Mouse (Mus musculus): Measurements from ENCODE around the gene Mrps27. TPM values are rescaled to one million over a fixed set of nuclear protein-coding genes. Genes with fewer than 3 reads are reported as not detected.

The Mrps27 gene
- polyA plus RNA-seq, 1 experiment from 2014 or later: 75.2 TPM

- H3K27me3 ChIP-seq (ENCODE audit: control insufficient read depth, insufficient read depth, low read length): no peaks in the 10 kb centered on the region
- H3K9ac ChIP-seq (ENCODE audit: low read length): no peak overlapping the region
- H3K27ac ChIP-seq (replicated peaks in 1 of 2; ENCODE audit: control insufficient read depth in 1 of 2, insufficient read depth in 1 of 2, low read depth in 2 of 2, low read length in 2 of 2): no peak overlapping the region
- no peak overlapping the region for H3K4me2 ChIP-seq (ENCODE audit: low read length)
- no peak for ATAC-seq (ENCODE audit: insufficient number of reproducible peaks, insufficient read depth, low FRiP score, low read depth)
- H3K9me3 ChIP-seq (ENCODE audit: control insufficient read depth, low read length): no peaks in the 10 kb centered on the region
- no peaks in the 10 kb centered on the region for H3K36me3 ChIP-seq (ENCODE audit: control insufficient read depth, insufficient read depth, low read length)
- no peak overlapping the region for H3K4me3 ChIP-seq (ENCODE audit: control insufficient read depth in 1 of 2, insufficient read depth in 1 of 2, low read depth in 1 of 2, low read length in 2 of 2)
- 84% methylated on average over 7 of the region's 7 CpGs for whole genome bisulfite sequencing
- H3K4me1 ChIP-seq (ENCODE audit: control insufficient read depth in 2 of 2, insufficient read depth in 2 of 2, low read length in 2 of 2): no peaks in the 10 kb centered on the region
Measured at GRCm38 (mm10) chr13:99387901-99388811, 43.6 kb downstream of the Mrps27 start.

GRCm38 (mm10) chr13:99391417-99391816 lies 46.8 kb downstream of the Mrps27 start:
- Histone ChIP-seq H3K4me2 (ENCODE audit: low read length) (no peak overlapping the region), H3K27me3 (ENCODE audit: control insufficient read depth, insufficient read depth, low read length) (no peaks in the 10 kb centered on the region), H3K27ac (replicated peaks in 1 of 2; ENCODE audit: control insufficient read depth in 1 of 2, insufficient read depth in 1 of 2, low read depth in 2 of 2, low read length in 2 of 2) (no peak overlapping the region), H3K36me3 (ENCODE audit: control insufficient read depth, insufficient read depth, low read length) (no peaks in the 10 kb centered on the region; the same call in 1 of the 2 replicates), H3K9me3 (ENCODE audit: control insufficient read depth, low read length) (no peaks in the 10 kb centered on the region), H3K4me1 (ENCODE audit: control insufficient read depth in 2 of 2, insufficient read depth in 2 of 2, low read length in 2 of 2) (peaks cover 2 to 5% of the 10 kb centered on the region in 2 experiments; a peak in 2 of 4 replicates), H3K9ac (ENCODE audit: low read length) (no peak overlapping the region), H3K4me3 (ENCODE audit: control insufficient read depth in 1 of 2, insufficient read depth in 1 of 2, low read depth in 1 of 2, low read length in 2 of 2) (no peak overlapping the region)
- ATAC-seq (ENCODE audit: insufficient number of reproducible peaks, insufficient read depth, low FRiP score, low read depth): no peak
- 63% methylated on average over 3 of the region's 3 CpGs for WGBS

- no peak overlapping the region for H3K4me2 ChIP-seq (ENCODE audit: low read length)
- peaks cover 3 to 7% of the 10 kb centered on the region in 2 experiments; a peak in 3 of 4 replicates for H3K4me1 ChIP-seq (ENCODE audit: control insufficient read depth in 2 of 2, insufficient read depth in 2 of 2, low read length in 2 of 2)
- no peak overlapping the region for H3K27ac ChIP-seq (replicated peaks in 1 of 2; ENCODE audit: control insufficient read depth in 1 of 2, insufficient read depth in 1 of 2, low read depth in 2 of 2, low read length in 2 of 2)
- H3K9ac ChIP-seq (ENCODE audit: low read length): no peak overlapping the region
- H3K4me3 ChIP-seq (ENCODE audit: control insufficient read depth in 1 of 2, insufficient read depth in 1 of 2, low read depth in 1 of 2, low read length in 2 of 2): no peak overlapping the region
- no peaks in the 10 kb centered on the region; the same call in none of the 2 replicates for H3K36me3 ChIP-seq (ENCODE audit: control insufficient read depth, insufficient read depth, low read length)
- no peaks in the 10 kb centered on the region for H3K9me3 ChIP-seq (ENCODE audit: control insufficient read depth, low read length)
- H3K27me3 ChIP-seq (ENCODE audit: control insufficient read depth, insufficient read depth, low read length): no peaks in the 10 kb centered on the region
- WGBS: 75% methylated on average over 3 of the region's 3 CpGs
- no peak for ATAC-seq (ENCODE audit: insufficient number of reproducible peaks, insufficient read depth, low FRiP score, low read depth)
Measured at GRCm38 (mm10) chr13:99393128-99393527, 48.5 kb downstream of the Mrps27 start.

- no peak for ATAC-seq (ENCODE audit: insufficient number of reproducible peaks, insufficient read depth, low FRiP score, low read depth)
- peak overlapping the region in 1 of 2 experiments; percentile 72; a peak in 1 of 4 replicates for H3K27ac ChIP-seq (replicated peaks in 1 of 2; ENCODE audit: control insufficient read depth in 1 of 2, insufficient read depth in 1 of 2, low read depth in 2 of 2, low read length in 2 of 2)
Measured at GRCm38 (mm10) chr13:99394694-99395093, 50.1 kb downstream of the Mrps27 start.

GRCm38 (mm10) chr13:99395531-99395930 lies 50.9 kb downstream of the Mrps27 start:
- Histone ChIP-seq H3K9ac (ENCODE audit: low read length) (no peak overlapping the region), H3K4me2 (ENCODE audit: low read length) (no peak overlapping the region), H3K4me3 (ENCODE audit: control insufficient read depth in 1 of 2, insufficient read depth in 1 of 2, low read depth in 1 of 2, low read length in 2 of 2) (no peak overlapping the region), H3K27ac (replicated peaks in 1 of 2; ENCODE audit: control insufficient read depth in 1 of 2, insufficient read depth in 1 of 2, low read depth in 2 of 2, low read length in 2 of 2) (peak overlapping the region; percentile 70 to 72), H3K9me3 (ENCODE audit: control insufficient read depth, low read length) (no peaks in the 10 kb centered on the region), H3K36me3 (ENCODE audit: control insufficient read depth, insufficient read depth, low read length) (peaks cover 5% of the 10 kb centered on the region), H3K4me1 (ENCODE audit: control insufficient read depth in 2 of 2, insufficient read depth in 2 of 2, low read length in 2 of 2) (peaks cover 6 to 10% of the 10 kb centered on the region in 2 experiments; a peak in 3 of 4 replicates), H3K27me3 (ENCODE audit: control insufficient read depth, insufficient read depth, low read length) (no peaks in the 10 kb centered on the region)
- ATAC-seq (ENCODE audit: insufficient number of reproducible peaks, insufficient read depth, low FRiP score, low read depth): no peak
- 57% methylated on average over 12 of the region's 12 CpGs for WGBS

More at GRCm38 (mm10) chr13:99394694-99395093, 50.1 kb downstream of the Mrps27 start:
- H3K4me2 ChIP-seq (ENCODE audit: low read length): no peak overlapping the region
- H3K9ac ChIP-seq (ENCODE audit: low read length): no peak overlapping the region
- H3K36me3 ChIP-seq (ENCODE audit: control insufficient read depth, insufficient read depth, low read length): no peaks in the 10 kb centered on the region; the same call in none of the 2 replicates
- H3K27me3 ChIP-seq (ENCODE audit: control insufficient read depth, insufficient read depth, low read length): no peaks in the 10 kb centered on the region
- peaks cover 6 to 10% of the 10 kb centered on the region in 2 experiments; a peak in 3 of 4 replicates for H3K4me1 ChIP-seq (ENCODE audit: control insufficient read depth in 2 of 2, insufficient read depth in 2 of 2, low read length in 2 of 2)
- H3K9me3 ChIP-seq (ENCODE audit: control insufficient read depth, low read length): no peaks in the 10 kb centered on the region
- no peak overlapping the region for H3K4me3 ChIP-seq (ENCODE audit: control insufficient read depth in 1 of 2, insufficient read depth in 1 of 2, low read depth in 1 of 2, low read length in 2 of 2)
- WGBS: 68% methylated on average over 3 of the region's 3 CpGs

GRCm38 (mm10) chr13:99397228-99397627 lies 52.6 kb downstream of the Mrps27 start:
- Histone ChIP-seq H3K9me3 (ENCODE audit: control insufficient read depth, low read length) (no peaks in the 10 kb centered on the region), H3K4me2 (ENCODE audit: low read length) (no peak overlapping the region), H3K27me3 (ENCODE audit: control insufficient read depth, insufficient read depth, low read length) (no peaks in the 10 kb centered on the region), H3K4me1 (ENCODE audit: control insufficient read depth in 2 of 2, insufficient read depth in 2 of 2, low read length in 2 of 2) (peaks cover 6 to 10% of the 10 kb centered on the region in 2 experiments; a peak in 3 of 4 replicates), H3K36me3 (ENCODE audit: control insufficient read depth, insufficient read depth, low read length) (peaks cover 6% of the 10 kb centered on the region), H3K9ac (ENCODE audit: low read length) (no peak overlapping the region), H3K27ac (replicated peaks in 1 of 2; ENCODE audit: control insufficient read depth in 1 of 2, insufficient read depth in 1 of 2, low read depth in 2 of 2, low read length in 2 of 2) (no peak overlapping the region), H3K4me3 (ENCODE audit: control insufficient read depth in 1 of 2, insufficient read depth in 1 of 2, low read depth in 1 of 2, low read length in 2 of 2) (no peak overlapping the region)
- no peak for ATAC-seq (ENCODE audit: insufficient number of reproducible peaks, insufficient read depth, low FRiP score, low read depth)
- 75% methylated on average over 7 of the region's 7 CpGs for WGBS

GRCm38 (mm10) chr13:99398149-99398701 lies 53.6 kb downstream of the Mrps27 start:
- ATAC-seq (ENCODE audit: insufficient number of reproducible peaks, insufficient read depth, low FRiP score, low read depth): no peak
- Histone ChIP-seq H3K4me1 (ENCODE audit: control insufficient read depth in 2 of 2, insufficient read depth in 2 of 2, low read length in 2 of 2) (peaks cover 6 to 10% of the 10 kb centered on the region in 2 experiments; a peak in 3 of 4 replicates), H3K9ac (ENCODE audit: low read length) (no peak overlapping the region)

More at GRCm38 (mm10) chr13:99398149-99398701, 53.6 kb downstream of the Mrps27 start:
- Histone ChIP-seq H3K4me2 (ENCODE audit: low read length) (no peak overlapping the region), H3K27me3 (ENCODE audit: control insufficient read depth, insufficient read depth, low read length) (no peaks in the 10 kb centered on the region), H3K36me3 (ENCODE audit: control insufficient read depth, insufficient read depth, low read length) (peaks cover 8% of the 10 kb centered on the region), H3K27ac (replicated peaks in 1 of 2; ENCODE audit: control insufficient read depth in 1 of 2, insufficient read depth in 1 of 2, low read depth in 2 of 2, low read length in 2 of 2) (no peak overlapping the region), H3K9me3 (ENCODE audit: control insufficient read depth, low read length) (no peaks in the 10 kb centered on the region), H3K4me3 (ENCODE audit: control insufficient read depth in 1 of 2, insufficient read depth in 1 of 2, low read depth in 1 of 2, low read length in 2 of 2) (no peak overlapping the region)
- WGBS: 84% methylated on average over 12 of the region's 12 CpGs

Data from heart, embryonic 14.5 days (tissue).